Mouse (Mus musculus): ENCODE results near the gene Opn1sw.
"Not testable (repeated sequence)": the region's sequence is repeated elsewhere in the genome, so short reads cannot be mapped to it uniquely, and the experiment has no call there.

Gene Opn1sw

GRCm38 (mm10) chr6:29396714-29397540 lies 8.7 kb upstream of the Opn1sw start:
- DNase-seq (ENCODE audit: extremely low read depth, low read depth): no peak

- DNase-seq (ENCODE audit: extremely low read depth, low read depth): peak; percentile 25
Measured at GRCm38 (mm10) chr6:29395910-29396713, 7.8 kb upstream of the Opn1sw start, which contains the start of gene Ccdc136. TSS of gene Ccdc136 (plus strand) at chr6:29396309.

- DNase-seq (ENCODE audit: extremely low read depth, low read depth): no peak
Measured at GRCm38 (mm10) chr6:29394286-29394685, 6.0 kb upstream of the Opn1sw start.

- peak; percentile 47 for DNase-seq (ENCODE audit: extremely low read depth, low read depth)
Measured at GRCm38 (mm10) chr6:29391802-29392201, 3.5 kb upstream of the Opn1sw start.

- peak; percentile 41 for DNase-seq (ENCODE audit: extremely low read depth, low read depth)
Measured at GRCm38 (mm10) chr6:29391241-29391640, 3.0 kb upstream of the Opn1sw start.

GRCm38 (mm10) chr6:29390500-29390899 lies 2.2 kb upstream of the Opn1sw start:
- DNase-seq (ENCODE audit: extremely low read depth, low read depth): not testable (repeated sequence)

- DNase-seq (ENCODE audit: extremely low read depth, low read depth): peak; percentile 37
Measured at GRCm38 (mm10) chr6:29389425-29389824, 1.2 kb upstream of the Opn1sw start.

GRCm38 (mm10) chr6:29388606-29389080 lies 375 bp upstream of the Opn1sw start:
- DNase-seq (ENCODE audit: extremely low read depth, low read depth): peak; percentile 87

GRCm38 (mm10) chr6:29382442-29382841 lies 5.8 kb downstream of the Opn1sw start:
- no peak for DNase-seq (ENCODE audit: extremely low read depth, low read depth)

GRCm38 (mm10) chr6:29379954-29380353 lies 8.3 kb downstream of the Opn1sw start:
- no peak for DNase-seq (ENCODE audit: extremely low read depth, low read depth)

- no peak for DNase-seq (ENCODE audit: extremely low read depth, low read depth)
Measured at GRCm38 (mm10) chr6:29378678-29379077, 9.6 kb downstream of the Opn1sw start.

- no peak for DNase-seq (ENCODE audit: extremely low read depth, low read depth)
Measured at GRCm38 (mm10) chr6:29377386-29377785, 10.9 kb downstream of the Opn1sw start.

- no peak for DNase-seq (ENCODE audit: extremely low read depth, low read depth)
Measured at GRCm38 (mm10) chr6:29365277-29365676, 23.0 kb downstream of the Opn1sw start.

- no peak for DNase-seq (ENCODE audit: extremely low read depth, low read depth)
Measured at GRCm38 (mm10) chr6:29363129-29363515, 25.1 kb downstream of the Opn1sw start.

GRCm38 (mm10) chr6:29362246-29363128 lies 25.8 kb downstream of the Opn1sw start:
- no peak for DNase-seq (ENCODE audit: extremely low read depth, low read depth)

GRCm38 (mm10) chr6:29360211-29360610 lies 28.1 kb downstream of the Opn1sw start:
- no peak for DNase-seq (ENCODE audit: extremely low read depth, low read depth)

GRCm38 (mm10) chr6:29359386-29359785 lies 28.9 kb downstream of the Opn1sw start:
- no peak for DNase-seq (ENCODE audit: extremely low read depth, low read depth)

- DNase-seq (ENCODE audit: extremely low read depth, low read depth): peak; percentile 12
Measured at GRCm38 (mm10) chr6:29352816-29353215, 35.5 kb downstream of the Opn1sw start.

- DNase-seq (ENCODE audit: extremely low read depth, low read depth): peak; percentile 33
Measured at GRCm38 (mm10) chr6:29351613-29352012, 36.7 kb downstream of the Opn1sw start.

GRCm38 (mm10) chr6:29348371-29348724 lies 39.9 kb downstream of the Opn1sw start:
- DNase-seq (ENCODE audit: extremely low read depth, low read depth): no peak

- DNase-seq (ENCODE audit: extremely low read depth, low read depth): peak; percentile 96
Measured at GRCm38 (mm10) chr6:29347665-29348370, 40.5 kb downstream of the Opn1sw start, which contains the start of gene Calu. TSS of gene Calu (plus strand) at chr6:29348069.

All from MEL-GATA-1-ER (cell line).